Mouse (Mus musculus) Patski (cell line): Measurements from ENCODE around the gene BC005537. TPM values are rescaled to one million over a fixed set of nuclear protein-coding genes. Genes with fewer than 3 reads are reported as not detected.

Experiments
- ATAC-seq: fragments of 100-300 bp; one replicate; pipeline ENCODE4 v1.8.0; 2021
- CTCF ChIA-PET: fragments of 350-600 bp; sonication (Branson Sonifier 250); formaldehyde crosslinking; loops from one replicate; lab custom pipeline; 2022; ENCODE audit warnings: inconsistent platforms; lab: Charles Lee
- POLR2A ChIA-PET: fragments of 350-600 bp; sonication (Branson Sonifier 250); formaldehyde crosslinking; loops from one replicate; lab custom pipeline; 2022; ENCODE audit warnings: antibody characterized with exemption, inconsistent platforms; lab: Charles Lee
- DNase-seq: peaks from one replicate; pipeline ENCODE4 v3.0.0-alpha.2; 2011; ENCODE audit warnings: low read depth, low spot score
- H3K27me3 ChIP-seq: fragments of 371-371 bp; one replicate; pipeline ENCODE4 v1.5.1; 2021
- CTCF ChIP-seq: fragments of 100-300 bp; IDR thresholded peaks from one replicate; pipeline ENCODE4 v1.5.1; 2021
- in situ Hi-C: fragments of 300-500 bp; cut with MboI; formaldehyde crosslinking; loops from 3 replicates; pipeline ENCODE4 v1.11.1; 2018; ENCODE audit warnings: low pct_unique_long_range_greater_than_20kb, mixed read lengths
- polyA plus RNA-seq: library from polyadenylated mRNA; unstranded; gene quantifications from one replicate; pipeline ENCODE4 v1.2.3, GENCODE M21; 2021

BC005537 gene
- polyA plus RNA-seq, 1 experiment from 2014 or later, result 129 TPM

DNA sequence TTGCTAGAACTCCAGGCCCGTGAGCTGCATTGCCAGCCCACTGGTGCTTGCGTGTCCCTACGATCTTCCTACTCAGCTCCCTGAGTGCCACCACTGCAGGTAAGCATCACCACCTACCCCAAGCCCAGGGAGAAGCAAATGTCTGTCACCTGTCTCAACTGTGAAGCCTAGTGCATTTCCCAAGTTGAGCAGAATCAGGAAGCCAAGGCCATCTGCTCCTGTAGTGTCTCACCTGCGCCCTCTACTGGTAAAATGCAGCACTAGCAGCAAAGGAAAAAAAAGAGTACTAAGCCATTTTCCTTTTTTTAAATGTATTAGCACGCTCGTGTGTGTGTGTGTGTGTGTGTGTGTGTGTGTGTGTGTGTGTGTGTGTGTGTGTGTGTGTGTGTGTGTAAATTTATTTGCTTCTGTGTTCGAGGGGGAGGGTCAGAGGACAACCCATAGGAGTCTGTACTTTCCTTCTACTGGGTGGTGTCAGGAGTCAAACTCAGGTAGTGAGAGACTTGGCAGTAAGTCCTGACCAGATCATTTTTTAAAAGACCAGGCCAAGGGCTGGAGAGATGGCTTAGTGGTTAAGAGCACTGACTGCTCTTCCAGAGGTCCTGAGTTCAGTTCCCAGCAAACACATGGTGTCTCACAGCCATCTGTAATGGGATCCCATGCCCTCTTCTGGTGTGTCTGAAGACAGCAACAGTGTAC, 25.2 kb upstream of the BC005537 start:
- no peak for ATAC-seq
- in situ Hi-C loops, result loop anchor here (5.0 kb wide), 3 partner anchors 64 to 294 kb away; no protein-coding TSS in a partner anchor
- CTCF ChIA-PET, result interaction anchor here (0.8 to 1.7 kb wide), 11 partner anchors 8 to 290 kb away, joined by 3 to 7 read pairs (median 4); no protein-coding TSS in a partner anchor
- no peak for DNase-seq
- H3K27me3 ChIP-seq, result no peaks in the 10 kb centered on the region
- TF ChIP-seq CTCF, result peak; percentile 87
- POLR2A ChIA-PET, result no interaction called here

DNA sequence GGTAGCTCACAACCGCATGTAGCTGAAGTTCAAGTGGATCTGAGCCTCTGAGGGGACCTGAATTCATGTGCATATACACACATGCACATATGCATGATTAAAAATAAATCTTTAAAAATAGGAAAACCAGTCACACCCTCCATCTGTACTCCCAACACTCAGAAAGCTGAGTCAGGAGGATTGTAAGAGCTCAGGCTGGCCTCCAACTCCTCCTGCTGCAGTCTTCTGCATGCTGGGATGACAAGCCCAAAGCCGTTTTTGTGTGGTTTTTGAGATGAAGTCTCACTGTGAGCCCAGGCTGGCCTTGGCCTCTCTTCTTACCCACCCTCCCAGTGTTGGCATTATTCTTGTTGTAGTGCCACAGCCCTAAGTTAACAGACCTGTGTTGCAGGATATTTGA, 23.4 kb upstream of the BC005537 start:
- ATAC-seq (no peak), DNase-seq (no peak)
- POLR2A ChIA-PET, result no interaction called here
- TF ChIP-seq CTCF, result no peak
- in situ Hi-C loops, result loop anchor here (5.0 kb wide), 3 partner anchors 66 to 296 kb away; no protein-coding TSS in a partner anchor
- no peaks in the 10 kb centered on the region for H3K27me3 ChIP-seq
- CTCF ChIA-PET, result interaction anchor here (1.5 kb wide), 1 partner anchor 143 kb away, joined by 3 read pairs; no protein-coding TSS in a partner anchor

DNA sequence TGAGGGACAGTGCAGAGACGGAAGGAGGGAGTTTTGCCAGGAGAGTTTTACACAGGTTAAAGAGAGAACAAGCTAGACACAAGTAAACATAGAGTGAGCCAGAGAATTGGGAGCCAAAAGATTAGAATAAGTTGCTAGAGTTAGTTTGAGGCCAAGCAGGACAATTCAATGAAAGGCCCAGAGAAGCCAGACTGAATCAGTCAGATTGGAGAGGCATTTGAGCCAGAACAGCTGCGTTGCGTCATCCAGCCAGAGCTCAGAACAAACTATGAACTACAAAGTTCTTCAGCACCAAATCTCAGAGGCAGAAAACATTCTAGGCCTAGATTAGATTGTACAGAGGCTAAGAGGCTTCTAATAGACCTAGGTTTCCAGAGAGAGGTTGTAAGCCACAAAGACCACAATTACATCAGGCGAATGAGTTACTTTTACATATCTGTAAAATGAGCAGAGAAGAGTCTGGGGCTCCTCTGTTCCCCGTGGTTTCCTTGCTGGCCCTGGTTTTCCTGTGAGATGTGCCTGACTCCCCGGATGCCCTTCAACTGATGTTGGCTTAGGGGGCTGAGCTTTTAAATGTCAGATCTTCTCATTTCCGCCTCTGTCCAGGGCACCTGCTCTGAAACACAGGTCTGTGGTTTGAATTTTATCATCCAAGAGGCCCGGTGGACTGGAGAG, 22.6 kb upstream of the BC005537 start:
- CTCF ChIA-PET, result interaction anchor here (1.3 kb wide), 1 partner anchor 11 kb away, joined by 6 read pairs; no protein-coding TSS in a partner anchor
- in situ Hi-C loops, result loop anchor here (5.0 kb wide), 3 partner anchors 67 to 297 kb away; no protein-coding TSS in a partner anchor
- ATAC-seq, result no peak
- no peak for DNase-seq
- POLR2A ChIA-PET, result interaction anchor here (0.6 kb wide), 1 partner anchor 22 kb away, joined by 3 read pairs; no protein-coding TSS in a partner anchor
- no peak for TF ChIP-seq CTCF
- H3K27me3 ChIP-seq, result no peaks in the 10 kb centered on the region

DNA sequence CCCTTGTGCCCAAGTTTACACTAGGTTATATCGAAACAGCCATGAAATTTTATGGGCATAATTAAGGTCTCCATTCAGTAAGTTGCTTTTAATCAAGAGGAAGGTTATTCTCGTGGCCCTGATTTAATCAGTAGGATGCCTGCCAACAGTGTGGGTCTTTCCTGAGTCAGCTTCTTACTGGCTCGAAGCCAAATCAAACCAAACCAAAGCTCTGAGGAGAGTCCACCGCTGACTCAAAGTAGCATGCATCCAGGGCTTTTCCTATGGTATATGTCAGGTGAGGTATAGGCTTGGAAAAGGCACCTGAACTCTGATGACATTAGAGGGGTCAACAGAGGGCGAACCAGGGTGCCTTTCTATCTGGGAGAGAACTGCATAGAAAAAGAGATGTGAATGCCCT, 19.5 kb upstream of the BC005537 start:
- DNase-seq (no peak), ATAC-seq (no peak)
- H3K27me3 ChIP-seq, result no peaks in the 10 kb centered on the region
- ChIA-PET POLR2A (no interaction called here), CTCF (no interaction called here)
- in situ Hi-C loops, result no loop called here
- TF ChIP-seq CTCF, result no peak

DNA sequence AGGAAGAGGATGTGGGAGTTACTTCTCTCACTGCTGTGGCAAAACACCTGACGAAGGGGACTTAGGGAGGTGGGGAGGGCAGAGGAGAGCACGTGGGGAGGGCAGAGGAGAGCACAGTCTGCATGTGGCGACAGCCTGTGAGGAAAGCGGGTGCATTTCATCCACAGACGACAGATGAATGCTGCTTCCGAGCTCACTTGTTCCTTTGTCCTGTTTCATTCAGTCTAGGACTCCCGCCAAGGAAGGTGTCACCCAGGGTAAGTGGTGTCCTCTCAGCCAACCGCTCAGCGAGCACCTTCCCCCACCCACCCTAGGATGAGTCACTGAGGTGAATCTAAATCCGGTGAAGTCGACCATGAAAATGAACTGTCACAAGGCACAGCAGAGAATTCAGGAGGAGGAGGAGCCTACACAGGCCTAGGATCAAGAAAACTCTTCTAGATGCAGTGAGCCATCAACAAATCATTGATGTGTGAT, 15.4 kb upstream of the BC005537 start:
- ChIA-PET CTCF (interaction anchor here (1.2 kb wide), 1 partner anchor 10 kb away, joined by 4 read pairs; no protein-coding TSS in a partner anchor), POLR2A (no interaction called here)
- ATAC-seq (peak; percentile 76), DNase-seq (no peak)
- H3K27me3 ChIP-seq, result no peaks in the 10 kb centered on the region
- TF ChIP-seq CTCF, result no peak
- in situ Hi-C loops, result no loop called here

DNA sequence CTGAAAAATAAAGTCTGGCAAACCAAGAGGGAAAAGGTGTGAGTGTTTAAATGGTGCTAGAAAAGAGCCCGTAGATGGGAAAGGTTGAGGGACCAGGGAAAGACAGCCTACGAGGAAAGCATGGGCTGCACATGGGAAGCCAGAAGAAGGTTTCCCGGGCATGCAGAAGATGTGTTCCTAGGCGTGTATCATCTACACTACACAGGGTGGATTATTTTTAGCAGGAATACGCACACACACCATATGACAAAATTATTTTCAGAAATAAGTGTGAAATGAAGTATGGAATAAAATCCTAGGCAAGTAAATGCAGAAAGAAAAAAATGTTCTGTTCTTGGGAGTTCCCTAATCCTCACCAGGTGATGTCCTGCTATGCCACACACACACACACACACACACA, 14.0 kb upstream of the BC005537 start:
- ChIA-PET CTCF (no interaction called here), POLR2A (no interaction called here)
- H3K27me3 ChIP-seq, result no peaks in the 10 kb centered on the region
- in situ Hi-C loops, result no loop called here
- TF ChIP-seq CTCF, result no peak
- ATAC-seq (no peak), DNase-seq (no peak)

DNA sequence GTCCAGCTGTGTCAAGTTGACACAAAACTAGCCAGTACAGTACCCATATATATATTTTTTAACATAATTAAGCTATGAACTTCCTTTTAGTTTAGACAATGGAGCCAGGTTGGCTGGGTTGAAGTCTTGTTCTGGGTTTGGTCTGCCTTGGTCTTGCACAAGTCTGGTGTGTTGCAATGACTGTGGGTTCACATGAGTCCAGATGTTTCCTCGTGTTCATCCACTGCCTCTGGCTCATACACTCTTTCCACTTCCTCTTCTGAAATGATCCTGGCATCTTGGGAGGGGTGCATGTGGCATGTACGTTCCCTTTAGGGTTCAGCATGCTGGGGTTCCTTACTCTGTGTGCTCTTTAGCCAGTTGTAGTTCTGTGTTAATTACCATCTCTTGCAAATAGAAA, 10.1 kb upstream of the BC005537 start:
- no peak for TF ChIP-seq CTCF
- ChIA-PET POLR2A (no interaction called here), CTCF (interaction anchor here (1.8 kb wide), 1 partner anchor 7 kb away, joined by 3 read pairs; no protein-coding TSS in a partner anchor)
- DNase-seq (no peak), ATAC-seq (no peak)
- in situ Hi-C loops, result no loop called here
- H3K27me3 ChIP-seq, result no peaks in the 10 kb centered on the region

DNA sequence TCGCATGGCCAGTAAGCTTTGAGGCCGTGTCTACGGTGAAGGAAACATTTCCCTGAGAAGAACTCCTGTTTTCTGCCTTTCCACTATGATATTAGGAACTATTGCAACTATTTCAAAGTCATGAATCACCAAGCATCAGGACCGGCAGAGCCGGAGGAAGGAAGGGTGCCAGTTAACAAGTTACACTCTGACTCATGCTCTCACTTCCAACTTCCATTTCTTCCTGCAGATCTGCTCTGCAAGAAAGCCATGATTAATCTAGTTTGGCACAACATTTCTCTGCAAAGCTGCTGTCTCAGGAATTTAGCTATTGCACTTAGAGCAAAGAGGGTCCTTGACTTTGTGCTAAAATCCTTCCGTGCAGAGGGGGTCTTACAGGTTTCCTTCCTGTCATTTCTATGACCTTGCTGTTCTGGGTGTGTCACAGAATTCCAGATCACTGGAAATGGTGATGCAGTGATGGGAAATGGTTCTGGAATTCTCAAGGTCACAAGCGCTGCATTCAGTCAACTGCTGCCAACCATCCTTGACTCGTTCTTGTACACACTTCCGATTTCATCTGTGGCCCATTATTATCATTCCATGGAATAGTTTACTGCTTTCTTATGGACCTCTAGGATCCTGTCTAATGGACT, 8.9 kb upstream of the BC005537 start:
- in situ Hi-C loops, result no loop called here
- TF ChIP-seq CTCF, result no peak
- peak; percentile 65 for ATAC-seq

DNA sequence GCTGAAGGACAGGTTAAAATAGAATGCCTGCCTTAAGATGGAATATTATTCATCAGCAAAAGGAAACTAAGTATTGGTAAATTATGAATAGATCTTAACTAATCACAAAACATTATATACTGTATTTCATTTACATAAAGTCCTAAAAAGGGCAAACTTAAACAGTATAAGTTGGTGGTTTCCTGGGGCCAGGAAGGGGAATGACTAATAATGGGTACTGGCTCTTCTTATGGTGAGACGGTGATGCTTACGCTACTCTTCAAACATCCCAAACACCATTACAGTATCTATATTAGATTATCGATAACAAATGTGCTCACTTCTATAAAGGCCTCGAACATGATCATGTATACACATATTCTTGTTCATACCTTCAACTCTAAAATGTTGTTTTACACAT, 2.8 kb upstream of the BC005537 start:
- POLR2A ChIA-PET, result no interaction called here
- TF ChIP-seq CTCF, result no peak
- ATAC-seq, result no peak
- CTCF ChIA-PET, result interaction anchor here (1.5 kb wide), 1 partner anchor 18 kb away, joined by 3 read pairs; no protein-coding TSS in a partner anchor
- H3K27me3 ChIP-seq, result no peaks in the 10 kb centered on the region
- no peak for DNase-seq
- in situ Hi-C loops, result no loop called here

More for the DNA sequence above, 8.9 kb upstream of the BC005537 start:
- H3K27me3 ChIP-seq, result no peaks in the 10 kb centered on the region
- CTCF ChIA-PET, result interaction anchor here (0.7 to 1.8 kb wide), 2 partner anchors 8 to 57 kb away, joined by 3 read pairs; no protein-coding TSS in a partner anchor
- no peak for DNase-seq
- POLR2A ChIA-PET, result no interaction called here

DNA sequence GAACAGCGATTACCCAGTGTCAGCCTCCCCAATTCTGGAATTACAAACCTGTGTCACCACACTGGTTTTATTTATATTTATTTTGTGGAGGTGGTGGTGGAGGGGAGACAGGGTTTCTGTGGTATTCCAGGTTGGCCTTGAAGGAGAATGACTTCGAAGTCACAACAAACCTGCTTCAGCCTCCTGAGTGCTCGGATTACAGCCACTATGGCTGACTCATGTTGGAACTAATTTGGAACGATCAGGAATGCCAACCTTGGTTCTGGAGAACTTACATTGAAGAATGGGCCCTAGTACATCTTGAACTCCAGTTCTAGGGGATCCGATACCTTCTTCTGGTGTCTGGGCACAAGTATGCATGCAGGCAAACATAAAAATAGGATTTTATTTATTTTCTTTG, 2.1 kb upstream of the BC005537 start:
- ATAC-seq, result no peak
- TF ChIP-seq CTCF, result no peak
- H3K27me3 ChIP-seq, result no peaks in the 10 kb centered on the region
- in situ Hi-C loops, result no loop called here
- CTCF ChIA-PET, result interaction anchor here (1.4 to 1.8 kb wide), 2 partner anchors 19 to 23 kb away, joined by 3 to 4 read pairs; no protein-coding TSS in a partner anchor
- POLR2A ChIA-PET, result no interaction called here
- DNase-seq, result no peak
